ENCODE assay signal across 18 mouse cellular contexts in genomic region chr4:80311091-80311490, GRCm38 (mm10).
DNase-seq lines count a peak whose midpoint lies in the region; ATAC-seq lines count a peak whose summit lies in the region.
"Had no signal": no experiment of that assay in that cellular context is flagged by ENCODE, and none has a peak within 500 bp of the region (broad histone marks: within the 10 kb centered on the region; RNA-seq: fewer than 3 reads in every experiment).

No protein-coding gene starts in this region.

- 80% methylated on average over 4 of the region's 4 CpGs for WGBS in midbrain, embryonic 12.5 days
- WGBS in midbrain, embryonic 11.5 days: 82% methylated on average over 4 of the region's 4 CpGs
- WGBS in liver, embryonic 13.5 days (ENCODE audit: insufficient replicate concordance): 20% methylated on average over 4 of the region's 4 CpGs
- WGBS in forebrain, embryonic 11.5 days: 90% methylated on average over 4 of the region's 4 CpGs

- H3K27ac ChIP-seq in midbrain, embryonic 12.5 days (replicated peaks): no peak overlapping the region
- H3K27ac ChIP-seq in midbrain, embryonic 11.5 days (ENCODE audit: low read depth, low read length): no peak overlapping the region
- H3K27ac ChIP-seq in liver, embryonic 13.5 days: no peak overlapping the region
- H3K27ac ChIP-seq in forebrain, embryonic 11.5 days (ENCODE audit: low read depth, low read length): no peak overlapping the region
- H3K27ac ChIP-seq: hindbrain, postnatal 0 days; neural tube, embryonic 13.5 days had no signal

- H3K4me3 ChIP-seq in midbrain, embryonic 12.5 days: no peak overlapping the region
- no peak overlapping the region for H3K4me3 ChIP-seq in midbrain, embryonic 11.5 days (ENCODE audit: low read depth, low read length)
- H3K4me3 ChIP-seq in liver, embryonic 13.5 days (replicated peaks): no peak overlapping the region
- no peak overlapping the region for H3K4me3 ChIP-seq in forebrain, embryonic 11.5 days (ENCODE audit: low read depth, low read length)
- H3K4me3 ChIP-seq: neural tube, embryonic 13.5 days had no signal

- no peak overlapping the region for H3K9ac ChIP-seq in midbrain, embryonic 12.5 days (replicated peaks)
- no peak overlapping the region for H3K9ac ChIP-seq in midbrain, embryonic 11.5 days (ENCODE audit: low read length)
- no peak overlapping the region for H3K9ac ChIP-seq in liver, embryonic 13.5 days
- H3K9ac ChIP-seq in forebrain, embryonic 11.5 days (ENCODE audit: low read length): no peak overlapping the region
- H3K9ac ChIP-seq: neural tube, embryonic 13.5 days had no signal

- no peak for DNase-seq in midbrain, embryonic 11.5 days (ENCODE audit: low spot score, missing footprints)
- DNase-seq in liver, embryonic 13.5 days: peak; percentile 0
- DNase-seq in lung, postnatal 36 days: peak; percentile 34
- DNase-seq in spleen, postnatal 10 days (ENCODE audit: low spot score in 2 of 2): no peak
- no peak for DNase-seq in forebrain, embryonic 11.5 days (ENCODE audit: low spot score)
- DNase-seq in thymus, postnatal 4 days: no peak
- no peak for DNase-seq in cerebellum, adult 11 months
- DNase-seq: cerebellum, adult 9-11 months; gastrocnemius, postnatal 10 days; heart, postnatal 14 days; kidney, adult 8-10 months; layer of hippocampus, postnatal 36 days; right cerebral cortex, postnatal 4 days; thymus, postnatal 14 days had no signal

- no peaks in the 10 kb centered on the region for H3K9me3 ChIP-seq in midbrain, embryonic 12.5 days
- H3K9me3 ChIP-seq in midbrain, embryonic 11.5 days (ENCODE audit: control insufficient read depth, low read length): no peaks in the 10 kb centered on the region
- H3K9me3 ChIP-seq in liver, embryonic 13.5 days (replicated peaks): no peaks in the 10 kb centered on the region
- no peaks in the 10 kb centered on the region for H3K9me3 ChIP-seq in forebrain, embryonic 11.5 days (ENCODE audit: control insufficient read depth, low read length)
- H3K9me3 ChIP-seq: neural tube, embryonic 13.5 days had no signal

- no peaks in the 10 kb centered on the region for H3K27me3 ChIP-seq in midbrain, embryonic 12.5 days
- H3K27me3 ChIP-seq in midbrain, embryonic 11.5 days (ENCODE audit: control insufficient read depth, insufficient read depth, low read length): no peaks in the 10 kb centered on the region
- H3K27me3 ChIP-seq in liver, embryonic 13.5 days: no peaks in the 10 kb centered on the region
- no peaks in the 10 kb centered on the region for H3K27me3 ChIP-seq in forebrain, embryonic 11.5 days (ENCODE audit: control insufficient read depth, insufficient read depth, low read length)
- H3K27me3 ChIP-seq: neural tube, embryonic 13.5 days had no signal

- H3K4me2 ChIP-seq in midbrain, embryonic 12.5 days (replicated peaks): no peak overlapping the region
- no peak overlapping the region for H3K4me2 ChIP-seq in midbrain, embryonic 11.5 days
- H3K4me2 ChIP-seq in liver, embryonic 13.5 days: no peak overlapping the region
- no peak overlapping the region for H3K4me2 ChIP-seq in forebrain, embryonic 11.5 days (ENCODE audit: low read depth, low read length, severe bottlenecking)
- H3K4me2 ChIP-seq: neural tube, embryonic 13.5 days had no signal

- ATAC-seq in midbrain, embryonic 12.5 days (ENCODE audit: low FRiP score, low read depth): peak; percentile 27; the same call in 1 of the 2 replicates
- no peak for ATAC-seq in midbrain, embryonic 11.5 days (ENCODE audit: low FRiP score)
- peak; percentile 72 for ATAC-seq in liver, embryonic 13.5 days (ENCODE audit: low read depth)
- no peak for ATAC-seq in forebrain, embryonic 11.5 days (replicated peaks; ENCODE audit: low FRiP score)
- ATAC-seq: forebrain, embryonic 16.5 days; hindbrain, postnatal 0 days had no signal

- no peaks in the 10 kb centered on the region for H3K4me1 ChIP-seq in midbrain, embryonic 12.5 days
- no peaks in the 10 kb centered on the region for H3K4me1 ChIP-seq in midbrain, embryonic 11.5 days (ENCODE audit: control insufficient read depth, insufficient read depth, low read length)
- H3K4me1 ChIP-seq in liver, embryonic 13.5 days (replicated peaks): no peaks in the 10 kb centered on the region
- no peaks in the 10 kb centered on the region for H3K4me1 ChIP-seq in forebrain, embryonic 11.5 days (replicated peaks; ENCODE audit: control insufficient read depth, insufficient read depth, low read length)
- H3K4me1 ChIP-seq: neural tube, embryonic 13.5 days had no signal

- H3K36me3 ChIP-seq in midbrain, embryonic 12.5 days: no peaks in the 10 kb centered on the region
- no peaks in the 10 kb centered on the region for H3K36me3 ChIP-seq in midbrain, embryonic 11.5 days (ENCODE audit: control insufficient read depth, insufficient read depth, low read length)
- no peaks in the 10 kb centered on the region for H3K36me3 ChIP-seq in liver, embryonic 13.5 days
- H3K36me3 ChIP-seq in forebrain, embryonic 11.5 days (ENCODE audit: control insufficient read depth, insufficient read depth, low read length): no peaks in the 10 kb centered on the region
- H3K36me3 ChIP-seq: neural tube, embryonic 13.5 days had no signal

Comparison
In these comparisons a context has a peak if more than half of its experiments do, and no peak if none do; other contexts are left out.
1. ATAC-seq: peak in midbrain, embryonic 12.5 days (single experiment) and liver, embryonic 13.5 days (single experiment); none in midbrain, embryonic 11.5 days (single experiment) and forebrain, embryonic 11.5 days (single experiment).
2. DNase-seq: peak in liver, embryonic 13.5 days (single experiment) and lung, postnatal 36 days (single experiment); none in midbrain, embryonic 11.5 days (single experiment), spleen, postnatal 10 days (0 of 2), forebrain, embryonic 11.5 days (single experiment), thymus, postnatal 4 days (single experiment) and cerebellum, adult 11 months (single experiment).